Mouse (Mus musculus) monocyte, adult 2 months (primary cell): ENCODE data around the gene AC161166.1.
"Not testable (repeated sequence)": the region's sequence is repeated elsewhere in the genome, so short reads cannot be mapped to it uniquely, and the experiment has no call there.

Experiments
- DNase-seq, 2 experiments: peaks; one replicate each; pipeline ENCODE4 v3.0.0; 2022; ENCODE audit warnings: low spot score in 2 of 2, low read depth in 1 of 2

The AC161166.1 gene

GRCm38 (mm10) chr7:24487403-24487802 is 24.9 kb downstream of the AC161166.1 start:
- DNase-seq: no peak

GRCm38 (mm10) chr7:24486654-24487130 is 25.6 kb downstream of the AC161166.1 start:
- DNase-seq: no peak

DNA sequence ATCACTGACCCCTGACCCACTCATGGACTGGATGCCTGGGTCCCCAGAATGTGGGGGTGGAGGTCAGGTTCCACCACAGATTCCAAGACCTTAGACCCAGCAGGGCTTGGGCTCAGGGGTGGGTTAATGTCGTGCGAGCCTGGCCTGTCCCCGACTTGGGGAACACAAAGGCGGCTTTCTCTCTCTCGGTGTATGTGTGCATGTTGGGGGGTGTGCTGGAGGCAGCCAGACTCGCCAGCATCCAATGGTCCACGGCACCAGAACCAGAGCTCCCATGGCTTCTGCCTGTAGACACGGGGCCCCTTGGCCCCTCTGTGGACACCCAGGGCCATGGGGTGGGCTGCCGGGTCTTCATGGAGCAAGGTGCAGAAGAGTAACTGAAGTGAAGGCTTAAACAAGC is 26.8 kb downstream of the AC161166.1 start:
- no peak for DNase-seq

DNA sequence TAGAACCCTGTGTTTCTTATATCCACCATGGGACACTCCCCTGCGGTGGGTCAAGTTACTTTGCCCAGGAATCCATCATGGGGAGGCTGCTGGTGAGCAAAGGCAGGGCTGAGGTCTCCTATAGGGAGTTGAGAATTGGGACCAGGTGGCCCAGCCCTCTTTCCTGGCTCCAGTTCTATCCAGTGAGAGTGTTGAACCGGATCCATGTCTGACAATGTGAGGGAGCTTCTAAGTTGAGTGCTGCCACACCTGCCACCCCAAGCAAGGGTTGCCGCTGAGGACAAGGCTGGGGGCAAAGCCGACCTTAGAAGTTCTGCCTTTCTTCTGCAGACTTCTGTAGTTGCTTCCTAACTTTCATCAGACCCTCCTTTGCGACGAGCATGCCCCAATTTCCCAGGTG is 29.0 kb downstream of the AC161166.1 start:
- not testable (repeated sequence) for DNase-seq

- DNase-seq: no peak
Measured at GRCm38 (mm10) chr7:24482208-24483020, 29.8 kb downstream of the AC161166.1 start.

- DNase-seq: peak in 1 of 2 experiments; percentile 26
Measured at GRCm38 (mm10) chr7:24481474-24482207, 30.6 kb downstream of the AC161166.1 start, which contains the start of gene Cadm4. Cadm4 (plus strand) TSS chr7:24482023.

DNA sequence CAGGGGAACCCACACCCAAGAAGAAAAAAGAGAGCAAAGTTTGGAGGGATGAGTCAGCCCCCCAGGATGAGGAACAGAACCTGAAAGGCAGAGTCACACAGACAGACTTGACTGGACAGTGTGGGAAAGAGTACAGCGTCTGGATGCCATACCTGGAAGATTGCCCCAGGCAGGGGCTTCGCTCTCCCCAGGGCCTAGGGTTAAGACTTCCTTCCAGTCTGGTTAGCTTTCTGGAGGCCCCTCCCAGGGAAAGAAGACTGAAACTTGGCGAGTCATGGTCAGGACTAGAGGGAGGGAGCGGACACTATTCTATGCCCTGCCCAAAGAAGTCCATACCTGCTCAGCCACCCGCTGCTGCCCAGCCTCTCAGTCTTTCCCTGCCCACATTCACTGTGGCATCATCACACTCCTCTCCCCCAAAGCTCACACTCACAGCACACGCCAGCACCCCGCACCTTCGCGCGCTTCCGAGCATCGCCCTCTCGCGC is 31.2 kb downstream of the AC161166.1 start:
- no peak for DNase-seq

DNA sequence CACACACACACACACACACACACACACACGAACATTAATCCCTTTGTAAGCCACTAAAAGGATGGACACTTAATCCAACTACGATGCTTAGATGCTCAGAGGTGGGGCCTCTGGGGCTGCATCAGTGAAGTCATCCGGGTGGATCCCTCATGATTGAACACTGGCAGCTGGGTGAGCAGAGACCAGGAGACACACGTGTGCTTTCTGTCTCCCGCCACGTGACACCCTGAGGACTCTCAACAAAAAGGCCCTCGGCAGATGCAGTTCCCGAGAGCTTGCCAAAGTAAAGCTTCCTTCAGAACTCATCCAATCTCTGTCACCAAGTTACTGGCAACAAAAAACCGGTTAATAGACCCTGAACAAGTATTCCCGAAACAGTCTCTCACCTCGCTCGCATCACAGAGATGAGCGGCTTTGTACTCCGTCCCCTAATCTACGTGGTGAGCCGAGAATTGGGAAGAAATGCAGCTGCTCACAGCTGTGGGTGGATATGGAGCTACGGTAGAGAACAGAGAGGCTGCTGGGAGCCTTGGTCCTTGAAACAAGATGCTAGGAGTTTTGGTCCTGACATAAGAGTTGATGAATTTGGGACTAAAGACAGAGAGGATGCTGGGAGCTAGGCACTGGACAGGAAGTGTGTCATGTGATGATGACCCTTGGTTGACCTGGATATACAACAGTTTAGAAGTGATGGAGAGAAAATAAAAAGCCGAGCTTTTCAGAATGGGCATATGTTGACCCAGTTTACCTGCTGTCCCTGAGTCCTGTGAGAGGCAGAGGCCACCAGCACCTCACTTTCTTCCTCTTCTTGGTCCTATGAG is 31.9 kb downstream of the AC161166.1 start:
- DNase-seq: no peak

DNA sequence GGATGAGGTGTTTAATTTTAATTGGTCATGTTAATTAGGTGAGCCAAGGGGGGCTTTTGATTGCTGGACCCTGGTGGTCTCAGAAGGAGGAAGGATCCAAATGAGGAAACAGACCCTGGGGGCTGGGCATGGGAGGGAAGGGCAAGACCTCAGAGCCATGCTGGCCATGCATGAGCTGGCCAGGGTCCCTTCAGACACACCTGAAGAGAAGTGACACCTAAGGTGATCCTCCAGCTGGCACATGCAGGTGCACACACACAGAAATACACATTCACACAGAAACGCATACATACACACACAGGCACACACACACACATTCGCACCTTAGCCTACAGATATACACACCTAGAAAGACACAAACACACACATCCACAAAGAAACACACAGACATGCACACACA is 32.6 kb downstream of the AC161166.1 start:
- no peak for DNase-seq

- no peak for DNase-seq
Measured at GRCm38 (mm10) chr7:24478911-24479310, 33.3 kb downstream of the AC161166.1 start.

- no peak for DNase-seq
Measured at GRCm38 (mm10) chr7:24476856-24477255, 35.4 kb downstream of the AC161166.1 start.

GRCm38 (mm10) chr7:24476338-24476737 is 35.9 kb downstream of the AC161166.1 start:
- DNase-seq: no peak

DNA sequence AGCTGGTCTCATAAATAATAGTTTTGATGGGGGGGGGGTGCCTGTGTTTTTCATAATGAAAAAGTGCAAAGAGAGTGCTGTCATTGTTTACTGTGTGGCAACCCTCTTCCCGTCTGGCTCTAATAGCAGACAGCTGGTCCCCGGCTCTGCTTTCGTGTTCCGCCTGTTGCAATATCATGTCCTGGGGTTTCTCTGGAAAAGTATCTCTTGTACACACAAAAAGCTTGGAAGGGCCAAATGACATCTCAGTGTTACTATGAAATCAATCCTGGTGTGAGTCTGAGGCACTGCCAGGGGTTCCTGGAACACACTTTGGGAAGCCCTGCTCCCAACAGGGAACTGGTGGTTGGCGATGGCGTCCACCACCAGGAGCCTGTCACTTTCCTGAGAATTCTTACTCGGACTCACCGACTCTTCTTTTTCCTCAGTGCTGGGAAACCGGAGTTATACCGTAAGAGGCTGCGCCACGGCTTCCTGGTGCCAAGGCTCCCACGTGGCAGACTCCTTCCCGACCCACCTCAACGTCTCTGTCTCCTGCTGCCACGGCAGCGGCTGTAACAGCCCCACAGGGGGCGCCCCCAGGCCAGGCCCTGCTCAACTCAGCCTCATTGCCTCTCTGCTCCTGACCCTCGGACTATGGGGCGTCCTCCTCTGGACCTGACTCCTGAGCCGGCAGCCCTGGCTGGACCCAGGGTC is 37.3 kb downstream of the AC161166.1 start:
- no peak for DNase-seq

DNA sequence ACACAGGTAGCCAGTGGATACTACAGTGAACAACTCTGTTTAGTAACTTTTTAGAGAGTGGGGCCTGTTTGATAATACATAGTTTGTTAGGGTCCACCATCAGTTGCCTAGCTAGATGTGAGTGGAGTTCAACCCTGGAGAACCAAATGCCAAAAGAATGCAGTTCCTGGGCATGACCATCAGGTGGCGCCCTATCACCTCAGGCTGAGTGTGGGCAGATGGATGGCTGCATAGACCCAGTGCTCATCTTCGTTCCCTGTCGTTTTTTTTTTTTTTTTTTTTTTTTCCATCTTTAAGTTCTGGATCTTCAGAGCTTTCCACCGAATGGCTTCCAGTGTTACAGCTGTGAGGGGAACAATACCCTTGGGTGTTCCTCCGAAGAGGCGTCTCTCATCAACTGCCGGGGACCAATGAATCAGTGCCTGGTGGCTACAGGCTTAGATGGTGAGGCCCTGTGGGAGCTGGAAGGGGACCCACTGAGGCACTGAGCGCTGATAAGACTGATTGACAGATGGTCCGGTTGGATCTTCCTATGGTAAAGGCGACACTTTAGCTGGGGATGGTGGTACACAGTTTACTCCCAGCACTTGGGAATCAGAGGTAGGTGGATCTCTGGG is 38.2 kb downstream of the AC161166.1 start:
- peak in 1 of 2 experiments; percentile 39 for DNase-seq

DNA sequence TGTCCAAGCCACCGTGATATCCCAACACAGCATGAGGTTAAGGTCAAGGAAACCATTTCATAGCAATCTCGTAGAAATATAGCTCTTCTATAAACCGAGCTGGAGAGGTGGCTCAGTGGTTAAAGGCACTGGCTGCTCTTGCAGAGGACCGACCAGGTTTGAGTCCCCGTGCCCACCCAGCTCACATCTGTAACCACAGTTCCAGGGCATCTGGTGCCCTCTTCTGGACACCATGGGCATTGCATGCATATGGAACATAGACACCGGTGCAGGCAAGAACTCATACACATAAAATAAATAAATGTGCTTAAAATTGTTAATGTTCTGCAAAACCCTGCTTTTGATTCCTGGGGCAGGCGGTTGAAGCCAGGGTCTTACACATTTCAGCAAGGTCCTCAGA is 39.3 kb downstream of the AC161166.1 start:
- peak in 1 of 2 experiments; percentile 41 for DNase-seq

- no peak for DNase-seq
Measured at GRCm38 (mm10) chr7:24472442-24472841, 39.8 kb downstream of the AC161166.1 start.

GRCm38 (mm10) chr7:24470356-24470755 is 41.9 kb downstream of the AC161166.1 start:
- DNase-seq: no peak

DNA sequence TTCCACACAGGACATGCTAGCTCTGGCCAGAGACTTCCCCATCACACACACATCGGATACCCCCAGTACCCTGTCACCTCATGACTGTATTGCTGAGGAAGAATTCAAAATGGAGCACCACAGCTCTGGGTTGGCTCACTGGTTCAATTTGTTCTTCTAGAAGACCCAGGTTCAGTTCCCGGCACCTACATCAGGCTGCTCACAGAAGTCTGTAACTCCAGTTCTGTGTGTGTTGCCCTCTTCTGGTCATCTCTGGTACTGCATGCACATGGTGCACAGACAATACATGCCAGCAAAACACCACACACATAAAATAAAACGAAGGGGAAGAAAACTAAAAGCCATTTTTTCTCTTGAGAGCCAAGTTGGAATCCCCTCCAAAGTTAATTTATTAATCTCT is 43.1 kb downstream of the AC161166.1 start:
- DNase-seq: peak in 1 of 2 experiments; percentile 61

DNA sequence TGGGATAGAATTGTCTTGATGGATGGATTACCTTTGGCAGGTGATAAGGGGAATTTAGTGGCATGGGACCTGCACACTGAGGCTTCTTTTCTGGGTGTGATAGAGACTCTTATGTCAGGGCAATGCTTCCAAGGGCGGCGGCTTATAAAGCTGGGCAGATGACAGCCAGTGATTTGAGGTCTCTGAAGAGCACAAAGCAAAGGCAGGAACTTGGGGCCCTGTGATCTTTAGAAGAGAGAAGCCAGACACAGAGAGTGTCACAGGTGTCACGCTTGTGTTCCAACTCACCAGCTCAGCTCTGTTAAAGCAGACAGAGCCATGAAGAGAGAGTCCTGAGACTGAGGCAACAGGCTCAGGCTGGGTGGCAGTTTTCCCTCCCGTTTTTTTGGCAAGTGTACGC is 44.4 kb downstream of the AC161166.1 start:
- DNase-seq: no peak

DNA sequence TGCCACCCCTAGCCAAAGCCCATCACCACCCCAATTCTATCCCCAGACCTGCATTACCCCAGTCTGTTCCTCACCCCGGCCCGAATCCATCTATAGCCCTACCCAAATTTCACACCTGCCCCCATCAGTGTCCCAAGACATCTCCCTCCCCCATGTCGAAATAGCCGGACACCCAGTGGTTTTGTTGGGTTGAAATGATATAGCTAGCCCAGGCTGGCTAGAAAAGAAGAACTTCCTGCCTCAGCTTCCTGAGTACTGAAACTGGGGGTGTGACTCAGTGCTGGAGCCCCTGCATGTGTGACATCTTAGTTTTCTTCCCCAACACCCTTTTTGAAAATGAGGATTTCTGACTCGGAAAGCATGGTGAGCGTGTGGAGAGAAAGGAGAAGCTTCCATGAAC is 45.4 kb downstream of the AC161166.1 start:
- no peak for DNase-seq
